Mouse (Mus musculus): ENCODE measurements around the gene Bsdc1. TPM values are rescaled to one million over a fixed set of nuclear protein-coding genes. Genes with fewer than 3 reads are reported as not detected.
A peak's percentile ranks its signal among the peaks of the same experiment; 100 is the strongest.
"Not testable (repeated sequence)": the region's sequence is repeated elsewhere in the genome, so short reads cannot be mapped to it uniquely, and the experiment has no call there.

Bsdc1 gene
- polyA plus RNA-seq, 1 experiment from 2014 or later = 28.0 TPM

DNA sequence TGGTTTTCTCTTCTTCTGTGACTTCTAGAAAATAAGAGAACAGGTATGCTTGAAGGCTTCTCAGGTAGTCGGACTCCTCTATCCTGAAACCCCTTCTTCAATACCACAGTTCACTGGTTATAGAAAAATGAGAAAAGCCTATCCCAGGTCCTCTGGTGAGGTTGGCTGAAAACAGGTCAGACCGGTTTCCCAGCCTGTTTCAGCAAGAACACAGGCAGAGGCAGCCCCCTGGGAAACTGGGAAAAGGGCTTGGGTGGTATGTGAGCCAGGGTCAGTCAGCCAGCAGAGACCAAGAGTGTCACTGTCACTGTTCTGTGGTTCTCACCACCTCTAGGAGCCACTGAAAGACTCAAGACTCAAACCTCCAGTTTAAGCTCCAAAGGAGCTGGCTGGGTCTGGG lies 55.5 kb downstream of the Bsdc1 start:
- 37% methylated on average over 2 of the region's 2 CpGs for WGBS
- peak; percentile 19 for ATAC-seq (ENCODE audit: insufficient read depth, low FRiP score)
- no peak overlapping the region for H3K4me3 ChIP-seq (replicated peaks; ENCODE audit: low read length)
- no peak overlapping the region for H3K4me2 ChIP-seq (ENCODE audit: low read depth, low read length)
- H3K9me3 ChIP-seq (replicated peaks; ENCODE audit: control insufficient read depth, low read length) = no peaks in the 10 kb centered on the region
- peak overlapping the region; percentile 56 for H3K27ac ChIP-seq (ENCODE audit: low read length)
- H3K9ac ChIP-seq (ENCODE audit: low read length) = no peak overlapping the region
- H3K4me1 ChIP-seq (ENCODE audit: control insufficient read depth, insufficient read depth, low read length) = peaks cover 7% of the 10 kb centered on the region; the same call in 1 of the 2 replicates
- no peaks in the 10 kb centered on the region for H3K27me3 ChIP-seq (ENCODE audit: control insufficient read depth, insufficient read depth, low read length)
- peaks cover 20% of the 10 kb centered on the region for H3K36me3 ChIP-seq (ENCODE audit: control insufficient read depth, insufficient read depth, low read length)

DNA sequence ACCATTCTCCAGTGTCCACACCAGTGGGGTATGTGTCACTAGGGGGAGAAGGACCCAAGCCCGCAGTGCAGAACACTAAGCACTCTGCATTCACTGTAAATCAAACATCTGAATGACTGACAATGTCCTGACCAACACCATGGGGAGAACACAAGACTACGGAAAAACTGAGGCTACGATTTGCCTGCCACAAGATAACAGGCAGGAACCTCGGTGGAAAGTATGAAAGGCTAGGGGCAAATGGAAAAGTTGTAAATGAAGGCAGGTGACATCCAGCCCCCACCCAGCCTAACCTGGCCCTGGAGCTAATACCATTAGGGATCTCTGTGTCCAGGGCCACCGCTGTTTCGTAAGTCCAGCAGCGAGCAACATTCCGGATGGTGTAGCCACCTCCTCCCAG lies 57.1 kb downstream of the Bsdc1 start:
- peaks cover 35% of the 10 kb centered on the region for H3K36me3 ChIP-seq (ENCODE audit: control insufficient read depth, insufficient read depth, low read length)
- 87% methylated on average over 8 of the region's 8 CpGs for WGBS
- no peak overlapping the region for H3K4me3 ChIP-seq (replicated peaks; ENCODE audit: low read length)
- no peak overlapping the region for H3K9ac ChIP-seq (ENCODE audit: low read length)
- H3K27me3 ChIP-seq (ENCODE audit: control insufficient read depth, insufficient read depth, low read length) = no peaks in the 10 kb centered on the region
- peaks cover 2% of the 10 kb centered on the region; the same call in 1 of the 2 replicates for H3K4me1 ChIP-seq (ENCODE audit: control insufficient read depth, insufficient read depth, low read length)
- no peak overlapping the region for H3K27ac ChIP-seq (ENCODE audit: low read length)
- no peak for ATAC-seq (ENCODE audit: insufficient read depth, low FRiP score)
- no peak overlapping the region for H3K4me2 ChIP-seq (ENCODE audit: low read depth, low read length)
- no peaks in the 10 kb centered on the region for H3K9me3 ChIP-seq (replicated peaks; ENCODE audit: control insufficient read depth, low read length)

- peaks cover 50% of the 10 kb centered on the region for H3K36me3 ChIP-seq (ENCODE audit: control insufficient read depth, insufficient read depth, low read length)
- no peak overlapping the region for H3K4me3 ChIP-seq (replicated peaks; ENCODE audit: low read length)
- no peaks in the 10 kb centered on the region for H3K27me3 ChIP-seq (ENCODE audit: control insufficient read depth, insufficient read depth, low read length)
- ATAC-seq (ENCODE audit: insufficient read depth, low FRiP score) = no peak
- 89% methylated on average over 5 of the region's 5 CpGs for WGBS
- no peaks in the 10 kb centered on the region for H3K9me3 ChIP-seq (replicated peaks; ENCODE audit: control insufficient read depth, low read length)
- no peak overlapping the region for H3K9ac ChIP-seq (ENCODE audit: low read length)
- no peak overlapping the region for H3K27ac ChIP-seq (ENCODE audit: low read length)
- no peak overlapping the region for H3K4me2 ChIP-seq (ENCODE audit: low read depth, low read length)
- no peaks in the 10 kb centered on the region for H3K4me1 ChIP-seq (ENCODE audit: control insufficient read depth, insufficient read depth, low read length)
Observed at GRCm38 (mm10) chr4:129525338-129525737, 64.0 kb downstream of the Bsdc1 start.

GRCm38 (mm10) chr4:129525889-129526288 lies 64.5 kb downstream of the Bsdc1 start:
- Histone ChIP-seq H3K27ac (ENCODE audit: low read length) (no peak overlapping the region), H3K4me1 (ENCODE audit: control insufficient read depth, insufficient read depth, low read length) (no peaks in the 10 kb centered on the region), H3K4me2 (ENCODE audit: low read depth, low read length) (no peak overlapping the region), H3K36me3 (ENCODE audit: control insufficient read depth, insufficient read depth, low read length) (peaks cover 46% of the 10 kb centered on the region), H3K27me3 (ENCODE audit: control insufficient read depth, insufficient read depth, low read length) (no peaks in the 10 kb centered on the region), H3K9me3 (replicated peaks; ENCODE audit: control insufficient read depth, low read length) (no peaks in the 10 kb centered on the region), H3K9ac (ENCODE audit: low read length) (no peak overlapping the region), H3K4me3 (replicated peaks; ENCODE audit: low read length) (no peak overlapping the region)
- WGBS = 64% methylated on average over 3 of the region's 3 CpGs
- no peak for ATAC-seq (ENCODE audit: insufficient read depth, low FRiP score)

DNA sequence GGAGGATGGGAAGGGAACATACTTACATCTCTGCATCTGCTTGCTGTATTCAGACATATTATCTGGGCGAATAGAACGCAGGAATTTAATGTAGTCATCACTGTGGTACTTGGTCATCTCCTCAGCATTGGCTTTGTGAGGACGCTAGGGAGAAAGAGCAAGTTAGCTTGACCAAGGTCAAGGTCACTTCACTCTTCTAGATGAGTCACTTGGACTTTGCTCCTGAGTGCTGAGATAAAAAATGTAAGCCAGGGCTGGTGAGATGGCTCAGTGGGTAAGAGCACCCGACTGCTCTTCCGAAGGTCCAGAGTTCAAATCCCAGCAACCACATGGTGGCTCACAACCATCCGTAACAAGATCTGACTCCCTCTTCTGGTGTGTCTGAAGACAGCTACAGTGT lies 67.5 kb downstream of the Bsdc1 start:
- H3K27me3 ChIP-seq (ENCODE audit: control insufficient read depth, insufficient read depth, low read length); H3K9me3 ChIP-seq (replicated peaks; ENCODE audit: control insufficient read depth, low read length); H3K4me3 ChIP-seq (replicated peaks; ENCODE audit: low read length); H3K4me1 ChIP-seq (ENCODE audit: control insufficient read depth, insufficient read depth, low read length); H3K4me2 ChIP-seq (ENCODE audit: low read depth, low read length); ATAC-seq (ENCODE audit: insufficient read depth, low FRiP score); H3K9ac ChIP-seq (ENCODE audit: low read length); H3K27ac ChIP-seq (ENCODE audit: low read length): not testable (repeated sequence)
- peaks cover 28% of the 10 kb centered on the region for H3K36me3 ChIP-seq (ENCODE audit: control insufficient read depth, insufficient read depth, low read length)
- 92% methylated on average over 5 of the region's 6 CpGs for WGBS

Other genes starting within 250 kb of the Bsdc1 start
- gene C77080, start 200.2 kb upstream of the Bsdc1 start, polyA plus RNA-seq (2015; fragmentation: Nextera tagmentation; extraction: Ambion mirVana) = 8.2 and 8.5 TPM in 2 replicates
- gene Sync, start 174.0 kb upstream of the Bsdc1 start, polyA plus RNA-seq (2015; fragmentation: Nextera tagmentation; extraction: Ambion mirVana) = 3.0 and 3.9 TPM in 2 replicates
- 287 and 291 TPM in 2 replicates for gene Rbbp4, start 126.2 kb upstream of the Bsdc1 start, polyA plus RNA-seq (2015; fragmentation: Nextera tagmentation; extraction: Ambion mirVana)
- gene Zbtb8os, start 125.9 kb upstream of the Bsdc1 start, polyA plus RNA-seq (2015; fragmentation: Nextera tagmentation; extraction: Ambion mirVana) = 44.4 and 46.6 TPM in 2 replicates
- gene Zbtb8a, start 83.5 kb upstream of the Bsdc1 start, polyA plus RNA-seq (2015; fragmentation: Nextera tagmentation; extraction: Ambion mirVana) = 17.4 and 19.2 TPM in 2 replicates
- 1.4 and 1.6 TPM in 2 replicates for gene Zbtb8b, start 20.7 kb upstream of the Bsdc1 start, polyA plus RNA-seq (2015; fragmentation: Nextera tagmentation; extraction: Ambion mirVana)
- gene Tssk3, start 29.4 kb downstream of the Bsdc1 start, polyA plus RNA-seq (2015; fragmentation: Nextera tagmentation; extraction: Ambion mirVana) = not detected in 2 replicates
- gene Fam229a, start 29.6 kb downstream of the Bsdc1 start, polyA plus RNA-seq (2015; fragmentation: Nextera tagmentation; extraction: Ambion mirVana) = not detected in 2 replicates
- 259 and 296 TPM in 2 replicates for gene Marcksl1, start 52.0 kb downstream of the Bsdc1 start, polyA plus RNA-seq (2015; fragmentation: Nextera tagmentation; extraction: Ambion mirVana)
- 195 and 205 TPM in 2 replicates for gene Hdac1, start 81.1 kb downstream of the Bsdc1 start, polyA plus RNA-seq (2015; fragmentation: Nextera tagmentation; extraction: Ambion mirVana)
- gene Lck, start 112.1 kb downstream of the Bsdc1 start, polyA plus RNA-seq (2015; fragmentation: Nextera tagmentation; extraction: Ambion mirVana) = 3.0 and 7.3 TPM in 2 replicates
- 4.1 TPM in 2 replicates for gene Fam167b, start 117.0 kb downstream of the Bsdc1 start, polyA plus RNA-seq (2015; fragmentation: Nextera tagmentation; extraction: Ambion mirVana)
- gene Eif3i, start 139.1 kb downstream of the Bsdc1 start, polyA plus RNA-seq (2015; fragmentation: Nextera tagmentation; extraction: Ambion mirVana) = 239 and 253 TPM in 2 replicates
- gene Tmem234, start 139.1 kb downstream of the Bsdc1 start, polyA plus RNA-seq (2015; fragmentation: Nextera tagmentation; extraction: Ambion mirVana) = 181 and 190 TPM in 2 replicates
- 1.3 and 3.0 TPM in 2 replicates for gene Dcdc2b, start 152.7 kb downstream of the Bsdc1 start, polyA plus RNA-seq (2015; fragmentation: Nextera tagmentation; extraction: Ambion mirVana)
- gene Iqcc, start 157.5 kb downstream of the Bsdc1 start, polyA plus RNA-seq (2015; fragmentation: Nextera tagmentation; extraction: Ambion mirVana) = 27.4 and 34.7 TPM in 2 replicates
- 49.6 and 58.4 TPM in 2 replicates for gene Ccdc28b, start 162.4 kb downstream of the Bsdc1 start, polyA plus RNA-seq (2015; fragmentation: Nextera tagmentation; extraction: Ambion mirVana)
- 65.3 and 69.8 TPM in 2 replicates for gene Txlna, start 179.5 kb downstream of the Bsdc1 start, polyA plus RNA-seq (2015; fragmentation: Nextera tagmentation; extraction: Ambion mirVana)
- gene Kpna6, start 211.2 kb downstream of the Bsdc1 start, polyA plus RNA-seq (2015; fragmentation: Nextera tagmentation; extraction: Ambion mirVana) = 15.2 and 16.2 TPM in 2 replicates
- 11.7 and 13.9 TPM in 2 replicates for gene Tmem39b, start 235.3 kb downstream of the Bsdc1 start, polyA plus RNA-seq (2015; fragmentation: Nextera tagmentation; extraction: Ambion mirVana)